Mouse (Mus musculus) kidney, adult 2 months (tissue): ENCODE results near the gene Gm13757.
"Not testable (repeated sequence)": the region's sequence is repeated elsewhere in the genome, so short reads cannot be mapped to it uniquely, and the experiment has no call there.

Source experiments
- CTCF ChIP-seq: fragments of 200-500 bp; conservative IDR thresholded peaks from 2 replicates; pipeline ENCODE4 v1.5.1; 2011; ENCODE audit warnings: low read depth, mild to moderate bottlenecking, control low read depth, low read length, moderate library complexity, mixed read lengths; ENCODE audit not compliant: insufficient read depth, insufficient read length
- POLR2A ChIP-seq: fragments of 200-500 bp; IDR thresholded peaks from one replicate; pipeline ENCODE4 v1.6.1; 2011; ENCODE audit warnings: low read depth, low read length, control low read depth

- not testable (repeated sequence) for TF ChIP-seq CTCF, POLR2A
These were observed 5.6 kb upstream of the Gm13757 start, which contains the start of gene Olfr1183 for GRCm38 (mm10) chr2:88454567-88454966.
